Mouse (Mus musculus): Measurements from ENCODE around the gene Ovol1.

- no peak for TF ChIP-seq CTCF (IDR thresholded peaks at IDR 0.05; ENCODE audit: low read depth, low read length)
- TF ChIP-seq POLR2A (IDR thresholded peaks at IDR 0.05; ENCODE audit: extremely low read depth, insufficient read depth, low read length): no peak
These were observed 10.2 kb upstream of the Ovol1 start for GRCm38 (mm10) chr19:5570353-5571246.
